Mouse (Mus musculus) left cerebral cortex, postnatal 4 days (tissue): ENCODE results near the gene Amhr2. TPM values are rescaled to one million over a fixed set of nuclear protein-coding genes. Genes with fewer than 3 reads are reported as not detected.

Experiments used
- DNase-seq: peaks from one replicate; pipeline ENCODE4 v3.0.0-alpha.2; 2022
- intact Hi-C: fragments of 180-260 bp; cut with DNase I; formaldehyde crosslinking; loops from one replicate; pipeline ENCODE4 v1.15.1; 2025
- total RNA-seq, 2 experiments: library from RNA; stranded (reverse); gene quantifications; 2 replicates each; pipeline ENCODE4 v1.2.3; 2021

The Amhr2 gene
- total RNA-seq, 2 experiments from 2014 or later: 0.93 to 1.4 TPM

GRCm38 (mm10) chr15:102468675-102469370 lies 23.7 kb downstream of the Amhr2 start:
- intact Hi-C loops: no loop called here
- no peak for DNase-seq

- intact Hi-C loops: no loop called here
Measured at GRCm38 (mm10) chr15:102470183-102470604, 25.0 kb downstream of the Amhr2 start, which contains the start of gene Pcbp2. Gene Pcbp2, plus strand, starts transcription at chr15:102470539.

DNA sequence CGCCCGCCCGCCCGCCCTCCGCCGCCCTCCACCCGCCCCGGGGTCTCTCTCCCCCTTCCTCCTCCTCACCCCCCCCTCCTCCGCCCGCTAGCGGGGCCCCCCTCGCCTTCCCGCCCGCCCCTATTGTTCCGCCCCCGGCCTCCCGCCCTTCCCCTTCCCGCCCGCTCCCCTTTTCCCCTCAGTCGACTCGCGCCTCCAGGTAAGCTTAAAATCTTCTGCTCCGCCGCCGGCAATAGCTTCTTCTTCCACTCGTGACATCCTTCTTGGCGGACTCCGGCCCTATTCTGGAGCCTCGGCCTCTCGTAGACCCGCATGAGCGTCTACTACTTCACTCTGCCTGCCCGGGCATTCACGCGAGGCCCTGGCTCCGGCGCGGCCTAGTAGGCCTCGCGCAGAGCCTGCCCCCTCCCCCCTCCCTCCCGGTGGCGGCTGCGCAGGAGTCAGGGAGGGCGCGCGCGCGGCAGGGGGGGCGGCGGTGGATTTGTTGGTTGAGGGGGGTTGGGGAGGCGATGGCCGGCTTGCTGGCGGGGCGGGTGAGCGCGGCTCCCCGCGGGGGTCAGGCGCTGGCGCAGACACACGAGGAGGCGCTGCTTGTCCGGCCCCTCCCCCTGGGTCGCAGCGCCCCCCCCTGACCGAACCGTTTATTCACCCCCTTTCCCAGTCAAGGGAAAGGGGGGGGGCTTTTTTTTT lies 25.6 kb downstream of the Amhr2 start:
- DNase-seq: peak; percentile 93
- intact Hi-C loops: no loop called here

More at GRCm38 (mm10) chr15:102470183-102470604, 25.0 kb downstream of the Amhr2 start, which contains the start of gene Pcbp2:
- peak; percentile 98 for DNase-seq

- DNase-seq: no peak
- intact Hi-C loops: no loop called here
Measured at GRCm38 (mm10) chr15:102471295-102471645, 26.1 kb downstream of the Amhr2 start.

DNA sequence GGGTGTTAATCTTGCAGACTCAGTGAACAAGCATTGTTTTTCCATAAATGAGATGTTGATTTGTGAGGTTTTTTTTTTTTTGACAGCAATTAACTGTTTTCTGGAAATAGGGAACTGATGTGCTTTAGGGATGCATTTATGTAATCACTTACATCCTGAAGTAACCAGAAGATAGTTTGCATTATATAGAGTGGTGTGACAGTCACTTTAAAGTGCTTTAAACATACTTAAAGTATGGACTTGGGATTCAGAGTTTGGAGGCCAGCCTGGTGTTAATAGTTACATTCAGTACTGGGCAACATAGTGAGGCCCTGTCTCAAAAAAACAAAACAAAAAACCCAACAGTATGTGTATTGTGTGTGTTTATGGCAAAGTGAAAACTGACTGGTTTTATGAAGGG lies 26.6 kb downstream of the Amhr2 start:
- no peak for DNase-seq
- intact Hi-C loops: no loop called here

- DNase-seq: no peak
- intact Hi-C loops: no loop called here
Measured at GRCm38 (mm10) chr15:102473246-102473645, 28.1 kb downstream of the Amhr2 start.

DNA sequence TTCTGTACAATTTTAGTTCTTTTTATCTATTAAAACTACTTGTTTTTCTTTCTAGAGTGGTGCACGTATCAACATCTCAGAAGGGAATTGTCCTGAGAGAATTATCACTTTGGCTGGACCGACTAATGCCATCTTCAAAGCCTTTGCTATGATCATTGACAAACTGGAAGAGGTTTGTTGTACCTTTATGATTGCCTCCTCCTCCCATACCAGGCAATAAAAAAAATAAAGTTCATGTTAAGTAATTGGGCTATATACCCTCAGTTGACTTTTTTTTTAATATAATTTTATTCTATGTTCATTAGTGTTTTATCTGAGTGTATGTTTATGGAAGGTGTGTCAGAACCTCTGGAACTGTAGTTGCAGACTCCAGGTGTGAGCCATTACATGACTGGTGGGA lies 29.4 kb downstream of the Amhr2 start:
- DNase-seq: no peak
- intact Hi-C loops: no loop called here

- intact Hi-C loops: no loop called here
- no peak for DNase-seq
Measured at GRCm38 (mm10) chr15:102483136-102483535, 38.0 kb downstream of the Amhr2 start.

GRCm38 (mm10) chr15:102485853-102486252 lies 40.7 kb downstream of the Amhr2 start:
- intact Hi-C loops: no loop called here
- no peak for DNase-seq

GRCm38 (mm10) chr15:102487664-102488063 lies 42.5 kb downstream of the Amhr2 start:
- no peak for DNase-seq
- intact Hi-C loops: no loop called here

GRCm38 (mm10) chr15:102498322-102498721 lies 53.2 kb downstream of the Amhr2 start:
- no peak for DNase-seq
- intact Hi-C loops: no loop called here

- no peak for DNase-seq
- intact Hi-C loops: no loop called here
Measured at GRCm38 (mm10) chr15:102499370-102499769, 54.2 kb downstream of the Amhr2 start.

DNA sequence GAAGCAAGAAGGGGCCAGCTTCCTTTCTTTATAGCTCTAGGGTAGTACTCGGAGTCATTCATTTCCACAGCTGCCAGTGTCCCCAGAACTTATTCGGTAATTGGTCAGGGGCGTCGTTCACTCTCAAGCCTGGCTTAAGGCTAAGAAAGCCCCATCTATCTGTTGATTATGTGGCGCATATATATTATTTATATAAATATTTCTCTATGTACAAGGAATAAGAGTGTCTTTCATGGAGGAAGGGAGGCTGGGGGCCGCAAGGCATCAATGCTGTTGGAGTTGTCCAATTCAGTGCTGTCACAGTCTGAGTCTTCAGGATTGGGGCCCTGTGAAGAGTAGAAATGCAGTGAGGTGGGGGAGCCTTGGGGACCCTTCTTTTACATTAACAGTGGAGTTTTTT lies 54.7 kb downstream of the Amhr2 start:
- DNase-seq: no peak
- intact Hi-C loops: no loop called here

DNA sequence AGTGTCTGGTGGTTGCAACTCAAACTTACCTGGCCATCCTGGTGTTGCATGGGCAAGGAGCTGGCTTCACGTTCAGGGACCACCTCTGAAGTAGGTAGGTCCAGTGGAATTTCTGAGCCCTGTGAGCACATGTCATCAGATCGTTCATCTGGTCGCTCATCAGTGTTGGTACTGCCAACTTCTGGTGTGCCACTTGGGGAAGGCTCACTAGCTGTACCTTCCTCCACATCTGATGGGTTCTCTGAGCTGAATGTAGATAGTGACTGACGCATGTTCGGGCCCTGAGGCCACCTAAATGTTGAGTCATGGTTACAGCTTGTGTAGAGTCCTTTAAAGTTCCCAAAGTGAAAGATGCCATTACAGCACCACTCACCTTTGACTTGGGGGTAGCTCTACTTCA lies 55.3 kb downstream of the Amhr2 start:
- DNase-seq: no peak
- intact Hi-C loops: no loop called here

DNA sequence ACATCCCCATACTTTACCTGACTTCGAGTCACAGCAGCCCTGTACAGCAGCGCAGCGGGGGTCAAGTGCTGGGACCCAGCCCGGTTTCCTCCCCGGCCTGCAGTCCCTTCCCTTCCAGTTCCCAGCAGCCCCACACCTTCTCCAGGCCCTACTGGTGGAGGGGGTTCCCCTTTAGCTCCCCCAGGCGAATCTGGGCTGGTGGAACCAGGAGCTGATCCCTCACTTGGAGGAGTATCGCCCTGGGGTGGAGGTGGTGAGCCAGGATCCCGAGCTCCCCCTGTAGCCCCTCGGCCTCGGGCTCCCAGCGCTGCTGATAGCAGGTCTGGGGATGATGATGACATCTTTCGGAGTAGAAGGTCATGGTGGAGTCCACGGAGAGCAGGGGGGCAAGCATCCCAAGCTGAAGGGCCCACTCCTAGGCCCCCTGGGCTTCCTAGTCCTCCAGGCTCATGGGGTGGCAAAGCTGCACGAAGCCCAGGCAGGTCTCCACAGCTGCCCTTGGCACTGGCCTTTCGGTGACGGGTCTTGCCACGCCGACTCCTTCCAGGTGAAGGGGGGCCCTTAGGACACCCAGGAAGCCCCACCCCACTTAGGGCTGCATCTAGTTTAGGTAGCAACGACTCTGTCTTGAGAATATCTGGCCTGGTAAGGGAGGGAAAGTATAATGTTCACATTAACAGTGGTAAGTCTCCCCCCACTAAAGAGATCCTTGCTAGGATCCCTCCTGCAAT lies 56.1 kb downstream of the Amhr2 start:
- intact Hi-C loops: no loop called here
- no peak for DNase-seq

- DNase-seq: no peak
- intact Hi-C loops: no loop called here
Measured at GRCm38 (mm10) chr15:102502254-102502840, 57.2 kb downstream of the Amhr2 start.

GRCm38 (mm10) chr15:102503447-102503846 lies 58.3 kb downstream of the Amhr2 start, which contains the start of gene Gm10337:
Gene Gm10337, plus strand, starts transcription at chr15:102503722.
- no peak for DNase-seq
- intact Hi-C loops: no loop called here
